Mouse (Mus musculus) CD4-positive, CD25-positive, alpha-beta regulatory T cell, adult 2 months (primary cell): ENCODE measurements at regions not wholly inside any gene's neighbourhood (a gene's known extent, or its start where the extent isn't known, plus 50 kb on each side); places are given as distances from the start of the nearest gene placed in this dataset.

ENCODE experiments used
- DNase-seq: peaks from one replicate; pipeline ENCODE4 v3.0.0-alpha.2; 2012; ENCODE audit warnings: low read depth, low spot score

- DNase-seq = no peak
These were observed 226.1 kb upstream of the Ncam1 start for GRCm38 (mm10) chr9:50024820-50025219.

GRCm38 (mm10) chr9:50013602-50014001 lies 214.9 kb upstream of the Ncam1 start:
- DNase-seq = no peak

DNA sequence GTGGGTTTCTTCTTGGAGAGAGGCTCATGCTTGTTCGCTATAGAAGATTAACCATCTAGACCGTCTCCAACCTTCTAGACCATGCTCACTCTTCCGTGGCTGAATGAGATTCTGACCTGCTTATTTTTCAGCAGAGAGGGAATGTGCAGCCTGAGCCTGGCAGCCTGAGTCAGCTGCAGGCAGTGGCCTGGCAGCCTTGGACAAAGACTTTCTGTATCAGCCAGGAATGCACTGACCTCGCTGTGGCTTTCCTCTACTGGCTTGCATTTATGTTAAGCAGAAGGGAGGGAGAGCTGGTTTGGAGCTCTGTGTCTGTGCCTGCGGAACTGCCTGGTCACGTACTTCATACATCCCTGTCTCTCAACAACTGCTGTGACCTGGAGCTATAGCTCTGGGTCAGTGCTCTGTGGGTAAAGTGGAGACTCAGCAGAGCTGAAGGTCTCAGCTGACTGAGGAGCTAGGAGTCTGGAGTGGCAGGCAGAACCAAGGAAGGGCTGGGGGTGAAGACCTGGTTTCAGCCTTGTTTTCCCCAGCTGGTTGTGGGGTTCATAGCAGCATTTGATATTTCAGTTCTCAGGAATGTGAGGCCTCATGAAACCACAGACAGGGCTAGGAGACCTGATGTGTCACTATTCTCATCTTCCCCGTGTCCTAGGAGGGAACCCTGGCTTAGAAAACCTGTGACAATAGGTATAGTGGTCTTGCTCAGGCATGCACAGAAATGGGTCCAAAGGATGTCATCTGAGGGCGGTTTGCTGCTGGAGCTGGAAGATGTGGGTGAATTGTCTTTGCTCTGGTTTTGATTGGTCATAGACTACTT lies 207.2 kb upstream of the Ncam1 start:
- no peak for DNase-seq

GRCm38 (mm10) chr9:50002695-50003094 lies 204.0 kb upstream of the Ncam1 start:
- DNase-seq = no peak

DNA sequence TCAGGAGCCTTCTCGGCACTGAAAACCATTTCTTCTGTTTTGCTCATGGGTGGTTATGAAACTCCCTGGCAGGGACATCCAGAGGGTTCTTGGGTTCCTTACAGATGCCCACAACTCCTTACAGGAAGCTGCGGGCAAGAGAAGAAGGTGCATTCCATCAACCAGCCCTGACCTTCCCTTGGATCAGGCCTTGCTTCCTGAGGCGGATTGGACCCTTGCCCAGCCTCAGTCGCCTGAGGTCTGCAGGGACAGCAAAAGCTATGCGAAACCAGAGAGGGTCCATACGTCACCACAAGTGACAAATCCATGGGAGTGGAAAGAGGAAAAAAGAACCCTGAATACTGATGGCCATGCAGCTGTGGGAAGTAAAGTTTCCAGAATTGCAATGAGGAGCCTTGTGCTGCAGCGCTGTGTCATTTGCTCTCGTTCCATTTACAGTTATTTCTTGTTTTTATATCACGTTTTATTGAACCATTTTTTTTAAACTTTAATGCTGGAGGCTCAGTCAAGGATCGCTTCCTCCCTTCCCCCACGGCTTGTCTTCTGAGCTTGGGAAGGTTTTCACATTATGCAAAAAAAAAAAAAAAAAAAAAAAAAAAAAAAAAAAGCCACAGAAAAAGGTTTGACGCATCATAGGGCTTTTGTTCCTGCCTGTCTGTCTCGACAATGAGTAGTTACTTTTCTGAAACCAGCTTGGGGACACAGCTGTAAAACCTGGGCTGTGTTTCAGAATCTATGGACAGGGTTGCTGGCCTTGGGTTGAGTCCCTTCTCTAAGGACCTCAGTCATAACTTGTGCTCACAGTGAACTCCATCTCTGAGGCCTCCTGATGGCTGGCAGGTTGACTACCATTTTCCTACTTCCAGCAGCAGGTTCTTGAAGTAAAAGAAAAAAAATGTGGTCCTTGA lies 202.0 kb upstream of the Ncam1 start:
- no peak for DNase-seq

- no peak for DNase-seq
These were observed 201.2 kb upstream of the Ncam1 start for GRCm38 (mm10) chr9:49999970-50000369.

GRCm38 (mm10) chr9:49998101-49998500 lies 199.4 kb upstream of the Ncam1 start:
- no peak for DNase-seq

DNA sequence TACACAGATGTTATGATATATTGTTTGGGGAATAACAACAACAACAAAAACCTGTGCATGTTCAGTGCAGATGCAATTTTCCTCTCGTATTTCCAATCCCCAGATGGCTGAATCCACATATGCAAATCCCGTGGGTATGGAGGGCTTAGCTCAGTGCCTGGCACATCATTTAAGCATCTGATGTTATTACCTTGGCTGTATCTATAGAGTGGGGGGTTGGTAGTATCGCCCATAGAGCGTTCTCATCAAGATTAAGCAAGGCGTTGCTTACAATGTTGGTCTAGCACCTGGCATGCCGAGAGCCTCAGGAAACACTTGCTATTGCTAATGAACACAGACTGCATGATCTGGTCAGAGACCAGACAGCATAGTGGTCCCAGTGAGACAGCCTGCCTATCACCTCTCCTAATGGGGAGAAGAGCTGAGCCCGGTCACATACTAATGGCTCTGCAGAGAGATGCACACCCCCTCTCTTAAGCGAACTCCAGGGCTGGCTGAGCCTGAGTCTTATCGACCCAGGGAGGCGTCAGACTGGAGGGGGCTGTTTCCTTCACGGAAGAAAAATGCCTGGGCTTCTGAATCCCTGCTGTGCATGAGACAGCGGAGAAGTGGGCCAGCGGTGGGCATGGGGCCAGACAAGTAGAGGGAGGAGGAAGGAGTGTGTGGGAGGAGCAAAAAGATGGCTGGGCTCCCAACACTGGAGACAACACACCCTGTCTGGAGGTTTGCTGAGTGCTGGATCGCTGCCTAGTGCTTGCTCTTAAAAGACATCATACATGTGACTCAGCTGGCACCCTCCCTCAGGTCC lies 190.9 kb upstream of the Ncam1 start:
- DNase-seq = no peak

GRCm38 (mm10) chr9:49988064-49988463 lies 189.3 kb upstream of the Ncam1 start:
- DNase-seq = no peak

GRCm38 (mm10) chr9:49987481-49987880 lies 188.8 kb upstream of the Ncam1 start:
- DNase-seq = no peak

DNA sequence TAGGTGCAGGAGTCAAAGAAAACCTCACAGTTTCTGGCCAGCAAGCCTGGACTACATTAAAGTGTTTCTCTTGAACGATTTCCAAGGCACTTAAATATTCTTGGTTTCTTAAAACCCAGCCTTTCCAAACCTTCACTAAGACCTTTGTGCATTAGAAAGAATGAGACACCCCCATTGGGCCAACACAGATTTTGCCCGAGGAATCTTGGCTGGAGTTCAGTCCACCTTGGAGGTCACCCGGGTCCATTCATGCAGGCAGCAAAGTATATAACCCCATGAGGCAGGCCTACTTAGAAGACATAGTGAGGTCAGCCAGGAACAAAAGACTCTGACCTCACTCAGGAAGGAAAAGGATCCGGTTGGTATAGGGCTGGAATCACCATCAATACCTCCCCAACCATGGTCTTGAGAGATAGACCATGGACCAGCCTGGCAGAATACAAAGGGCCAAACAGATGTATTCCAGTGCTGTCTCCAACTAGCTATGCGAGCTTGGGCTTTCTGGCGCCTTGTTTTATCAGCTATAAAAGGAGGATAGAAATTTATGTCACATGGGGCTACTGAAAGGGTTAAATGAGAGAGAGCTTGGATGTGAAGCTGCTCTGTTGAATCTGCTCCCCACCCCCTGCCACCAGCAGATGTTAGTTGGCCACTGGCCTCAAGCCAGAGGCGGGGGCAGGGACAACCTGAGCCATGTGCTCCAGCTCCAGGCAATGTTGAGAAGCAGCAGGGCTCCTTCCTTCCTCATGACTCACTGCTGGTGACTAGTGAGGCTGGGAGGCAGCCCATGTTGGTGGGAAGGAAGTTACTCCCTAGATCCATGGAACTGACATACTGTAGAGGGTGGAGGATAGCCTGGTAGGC lies 181.9 kb upstream of the Ncam1 start:
- no peak for DNase-seq

GRCm38 (mm10) chr9:49975938-49976671 lies 177.4 kb upstream of the Ncam1 start:
- no peak for DNase-seq

DNA sequence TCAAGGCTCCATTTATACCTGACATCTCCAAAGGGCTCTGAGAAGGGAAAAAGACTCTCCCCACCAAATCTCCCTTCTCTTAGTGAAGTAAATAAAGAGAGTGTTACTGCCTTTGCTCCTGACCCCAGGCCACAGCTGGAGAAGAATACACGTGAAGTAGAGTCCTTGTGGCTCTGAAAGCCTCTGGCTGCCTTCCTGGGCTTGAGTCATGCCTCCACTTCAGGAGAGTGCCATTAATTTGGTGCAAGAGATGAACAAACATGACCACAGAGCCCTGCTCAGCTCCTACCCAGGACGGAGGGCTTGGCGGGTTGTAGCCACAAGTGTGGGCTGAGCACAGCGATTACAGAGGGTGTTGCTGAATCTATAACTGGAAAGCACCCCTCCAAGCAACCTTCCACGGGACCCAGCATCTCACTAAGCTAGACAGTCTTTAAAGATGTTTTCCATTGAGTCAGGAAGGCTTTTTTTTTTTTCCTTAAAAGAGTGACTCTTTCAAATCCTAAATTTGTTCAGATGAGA lies 175.3 kb upstream of the Ncam1 start:
- DNase-seq = no peak

DNA sequence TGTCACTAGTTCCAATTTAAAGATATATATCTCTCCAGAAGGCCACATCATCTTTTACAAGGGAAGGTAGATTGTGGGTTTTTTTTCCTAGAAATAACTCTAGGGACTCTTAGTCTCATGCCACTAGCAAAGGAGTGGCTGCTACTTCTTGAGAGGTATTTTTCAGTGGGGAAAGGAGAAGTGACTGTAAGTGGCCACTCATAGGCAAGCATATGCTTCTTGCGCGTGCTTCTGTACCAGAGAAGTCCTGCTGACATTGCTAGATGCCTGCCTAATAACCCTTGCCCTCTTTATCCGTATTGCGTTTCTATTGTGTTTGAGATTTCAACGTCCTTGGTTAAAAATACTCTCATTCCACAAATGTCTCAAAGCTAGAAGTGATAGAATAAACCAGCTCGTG lies 170.7 kb upstream of the Ncam1 start:
- no peak for DNase-seq

DNA sequence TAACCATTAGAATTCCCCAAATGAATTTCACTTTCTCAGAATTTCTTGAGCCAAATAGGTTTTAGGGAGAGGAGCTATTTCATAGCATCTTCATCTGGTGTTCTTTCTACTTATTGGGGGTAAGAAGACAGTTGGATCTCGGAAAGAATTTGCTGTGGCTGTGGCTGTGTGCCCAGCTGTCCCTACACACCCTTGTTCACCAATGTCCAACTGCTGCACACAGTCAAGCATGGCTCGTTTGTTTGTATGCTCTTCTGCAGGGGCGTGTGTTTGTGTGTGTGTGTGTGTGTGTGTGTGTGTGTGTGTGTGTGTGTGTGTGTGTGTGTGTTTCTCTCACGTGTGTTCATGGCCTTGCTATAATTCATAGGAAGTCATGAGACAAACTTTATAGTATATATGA lies 165.9 kb upstream of the Ncam1 start:
- no peak for DNase-seq

GRCm38 (mm10) chr9:49962561-49963071 lies 163.9 kb upstream of the Ncam1 start:
- DNase-seq = no peak

DNA sequence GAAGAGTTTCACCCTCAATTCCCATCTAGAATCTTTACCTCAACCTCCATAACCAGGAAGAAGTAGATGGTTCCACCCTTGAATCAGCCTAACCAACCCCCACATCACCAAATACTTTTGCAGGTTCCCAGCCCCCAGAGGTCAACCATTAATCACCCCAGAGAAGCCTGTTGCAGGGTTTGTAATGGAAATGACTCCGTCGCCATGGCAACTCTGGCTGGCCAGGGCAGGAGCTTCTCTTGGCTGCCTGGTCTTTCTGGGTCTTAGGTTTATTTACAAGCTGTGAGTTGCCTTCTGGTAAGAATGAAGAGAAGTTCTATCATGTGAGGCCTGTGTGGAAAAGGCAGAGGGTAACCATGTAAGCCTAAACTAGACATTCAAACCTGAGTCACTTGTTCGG lies 163.2 kb upstream of the Ncam1 start:
- no peak for DNase-seq

DNA sequence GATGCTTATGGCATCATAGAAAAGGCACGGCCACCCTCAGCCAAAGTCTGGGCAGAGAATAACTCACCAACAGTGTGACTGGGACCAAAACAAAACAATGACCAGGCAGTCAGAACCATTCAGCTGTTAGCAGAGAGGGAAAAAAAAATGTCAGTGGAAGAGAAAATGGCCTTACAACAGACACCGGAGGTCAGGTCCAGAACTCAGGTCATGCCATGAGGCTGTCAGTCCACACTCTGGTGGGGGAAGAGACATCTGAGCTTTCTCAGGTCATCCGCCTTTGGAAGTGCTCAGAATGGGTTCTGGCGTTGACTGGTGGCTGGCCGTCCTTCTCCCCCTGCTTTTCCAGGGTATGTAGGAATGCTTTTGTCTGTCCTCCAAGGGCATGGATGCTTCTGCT lies 162.6 kb upstream of the Ncam1 start:
- no peak for DNase-seq

GRCm38 (mm10) chr9:49959987-49960386 lies 161.3 kb upstream of the Ncam1 start:
- DNase-seq = no peak

DNA sequence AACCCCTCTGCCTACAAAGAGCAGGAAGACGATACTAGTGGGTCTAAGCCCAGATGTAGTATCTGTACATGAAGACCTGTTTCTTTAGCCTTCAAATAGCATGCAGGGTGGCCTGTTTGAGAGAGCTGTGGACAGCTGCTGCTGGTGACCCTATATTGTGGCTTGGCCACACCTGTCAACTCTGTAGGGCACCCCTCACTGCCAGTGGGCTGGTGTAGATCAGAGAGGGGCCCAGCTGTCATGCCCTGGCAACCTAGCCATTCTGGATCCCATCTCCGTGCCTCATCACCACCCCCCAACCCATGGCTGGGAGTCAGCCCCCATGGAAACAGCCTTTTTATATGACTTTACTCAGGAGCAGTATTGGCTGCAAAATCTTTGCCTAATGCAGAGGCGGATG lies 160.2 kb upstream of the Ncam1 start:
- no peak for DNase-seq
